Mouse (Mus musculus) ovary, postnatal 14 days (tissue): ENCODE results near the gene Olfr412.

Experiments used
- DNase-seq: peaks from one replicate; pipeline ENCODE4 v3.0.0; 2022; ENCODE audit warnings: low spot score

Olfr412 gene

GRCm38 (mm10) chr11:74361769-74362168, at the start of gene Olfr412:
Olfr412 (plus strand) TSS chr11:74362069.
- DNase-seq = no peak

- DNase-seq = no peak
These were observed 35.8 kb upstream of the Olfr412 start for GRCm38 (mm10) chr11:74326044-74326443.

DNA sequence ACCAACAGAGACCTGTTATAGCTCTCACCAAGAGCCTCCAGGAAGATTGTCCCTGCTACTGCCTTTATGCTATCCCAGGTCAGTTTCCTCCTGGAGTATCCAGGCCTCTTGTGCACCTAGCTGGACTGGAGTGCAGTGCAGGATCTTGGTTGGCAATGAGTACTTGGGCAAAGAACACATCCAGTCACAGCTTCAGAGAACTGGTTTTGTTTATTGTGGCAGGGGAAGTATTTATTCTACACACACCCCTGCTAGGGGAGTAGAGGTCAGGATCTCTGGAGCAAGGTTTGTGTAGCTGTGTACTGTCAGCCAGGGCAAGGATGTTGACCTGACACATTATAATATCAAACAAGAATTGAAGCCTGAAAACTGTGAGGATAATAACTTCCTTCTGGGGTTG, 33.1 kb upstream of the Olfr412 start:
- no peak for DNase-seq

DNA sequence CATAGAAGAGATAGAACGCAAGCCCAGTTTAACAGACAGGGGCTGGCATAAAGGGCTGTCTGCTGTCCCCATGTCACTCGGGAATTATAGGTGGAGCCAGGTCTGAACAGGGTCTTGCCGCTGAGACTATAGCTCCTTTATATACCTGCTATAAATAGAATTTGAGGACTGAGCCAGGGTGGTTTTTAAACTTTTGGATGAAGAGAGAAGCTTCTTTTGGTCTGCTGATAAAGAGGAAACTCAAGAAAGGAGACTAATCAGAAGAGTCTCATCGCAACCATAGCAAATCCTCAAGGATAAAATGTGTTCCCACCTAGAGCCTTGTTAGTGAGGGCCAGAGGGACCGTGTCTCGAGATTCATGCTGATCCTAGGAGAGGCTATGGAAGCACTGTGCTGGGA, 23.9 kb upstream of the Olfr412 start, which contains the start of gene Olfr410:
Olfr410 (minus strand) TSS at position 101 of the 400 bp plus-strand sequence.
- no peak for DNase-seq

DNA sequence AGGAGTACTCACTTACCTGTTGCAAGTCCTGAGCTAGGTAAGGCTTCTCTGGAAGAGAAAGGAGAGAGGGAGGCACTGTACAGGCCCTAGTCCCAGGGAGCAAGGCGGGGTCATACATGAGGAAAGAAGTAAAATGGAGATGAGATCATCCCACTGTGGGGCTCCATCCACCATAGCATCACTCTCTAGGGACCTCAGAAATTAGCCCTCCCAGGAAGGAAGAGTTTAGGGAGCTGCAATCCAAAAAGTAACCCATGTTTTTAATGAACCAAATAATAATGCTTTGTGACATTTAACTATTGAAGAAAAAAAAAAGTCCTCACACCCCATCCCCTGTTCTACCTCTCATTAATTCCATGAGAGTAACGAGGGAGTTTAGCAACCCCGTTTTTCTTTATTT, 9.3 kb upstream of the Olfr412 start, which contains the start of gene Olfr411:
Olfr411 (minus strand) TSS at position 101 of the 400 bp plus-strand sequence.
- no peak for DNase-seq

GRCm38 (mm10) chr11:74371393-74372100, 9.7 kb downstream of the Olfr412 start:
- peak; percentile 80 for DNase-seq

DNA sequence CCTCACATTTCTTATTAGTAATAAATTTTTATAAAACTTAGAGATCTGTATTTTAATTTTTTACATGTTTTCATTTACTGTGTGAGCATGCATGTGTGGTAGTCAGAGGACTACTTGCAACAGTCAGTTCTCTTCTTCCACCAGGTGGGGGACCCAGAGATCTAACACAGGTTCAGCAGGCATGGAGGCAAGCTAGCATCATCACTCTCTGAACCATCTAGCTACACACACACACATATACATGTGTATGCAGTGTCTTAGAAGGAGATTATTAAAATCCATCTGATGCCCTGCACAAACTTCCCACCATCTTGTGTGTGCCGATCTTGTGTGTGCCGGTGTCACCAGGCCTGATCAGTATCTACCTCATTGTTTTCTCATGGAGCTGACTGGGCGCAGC, 15.0 kb downstream of the Olfr412 start:
- peak; percentile 40 for DNase-seq

- no peak for DNase-seq
These were observed 17.5 kb downstream of the Olfr412 start for GRCm38 (mm10) chr11:74379166-74379873.

GRCm38 (mm10) chr11:74385674-74386073, 23.8 kb downstream of the Olfr412 start:
- peak; percentile 26 for DNase-seq

GRCm38 (mm10) chr11:74387203-74387602, 25.3 kb downstream of the Olfr412 start:
- no peak for DNase-seq

DNA sequence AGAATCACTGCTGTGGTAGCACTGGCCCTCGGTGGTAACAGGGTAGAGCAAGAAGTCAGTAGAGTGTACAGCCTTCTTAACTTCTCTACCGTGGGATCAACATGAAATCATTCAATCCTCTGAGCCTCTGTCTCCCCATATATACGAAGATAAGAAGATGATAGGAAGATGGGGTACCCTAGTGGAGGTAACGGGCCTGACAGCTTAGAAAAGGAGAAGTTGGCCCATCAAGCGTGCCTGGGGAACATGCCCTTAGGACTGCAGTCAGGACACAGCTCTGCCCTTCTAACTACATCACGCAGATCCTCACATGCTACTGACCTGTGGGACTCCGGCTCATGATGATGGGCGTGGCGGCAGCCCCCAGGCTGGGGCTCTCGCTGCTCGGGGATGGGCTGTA, 30.0 kb downstream of the Olfr412 start:
- no peak for DNase-seq

- no peak for DNase-seq
These were observed 31.0 kb downstream of the Olfr412 start for GRCm38 (mm10) chr11:74392903-74393302.

GRCm38 (mm10) chr11:74393489-74393888, 31.6 kb downstream of the Olfr412 start:
- no peak for DNase-seq

DNA sequence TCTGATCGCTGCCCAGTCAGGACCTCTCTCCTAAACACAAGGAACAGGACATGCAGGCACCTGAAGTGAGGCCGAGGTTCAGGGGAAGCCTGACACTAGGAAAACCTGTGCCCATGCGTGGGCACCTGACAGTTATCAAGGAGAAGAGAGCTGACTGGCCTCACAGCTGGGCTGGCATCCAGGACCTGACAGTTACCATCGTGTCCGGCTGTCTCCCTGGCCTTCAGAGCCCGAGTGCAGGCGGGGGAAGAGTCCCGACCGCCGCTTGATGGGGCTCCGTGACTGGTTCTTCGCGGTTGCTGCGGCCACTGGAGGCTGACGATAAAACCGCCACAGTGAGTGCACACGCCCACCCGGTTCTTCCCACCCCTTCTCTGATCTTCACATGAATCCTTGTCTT, 33.7 kb downstream of the Olfr412 start:
- DNase-seq = no peak

GRCm38 (mm10) chr11:74402126-74402525, 40.3 kb downstream of the Olfr412 start:
- no peak for DNase-seq

GRCm38 (mm10) chr11:74404216-74404615, 42.3 kb downstream of the Olfr412 start:
- DNase-seq = no peak

GRCm38 (mm10) chr11:74405201-74405600, 43.3 kb downstream of the Olfr412 start:
- DNase-seq = no peak

DNA sequence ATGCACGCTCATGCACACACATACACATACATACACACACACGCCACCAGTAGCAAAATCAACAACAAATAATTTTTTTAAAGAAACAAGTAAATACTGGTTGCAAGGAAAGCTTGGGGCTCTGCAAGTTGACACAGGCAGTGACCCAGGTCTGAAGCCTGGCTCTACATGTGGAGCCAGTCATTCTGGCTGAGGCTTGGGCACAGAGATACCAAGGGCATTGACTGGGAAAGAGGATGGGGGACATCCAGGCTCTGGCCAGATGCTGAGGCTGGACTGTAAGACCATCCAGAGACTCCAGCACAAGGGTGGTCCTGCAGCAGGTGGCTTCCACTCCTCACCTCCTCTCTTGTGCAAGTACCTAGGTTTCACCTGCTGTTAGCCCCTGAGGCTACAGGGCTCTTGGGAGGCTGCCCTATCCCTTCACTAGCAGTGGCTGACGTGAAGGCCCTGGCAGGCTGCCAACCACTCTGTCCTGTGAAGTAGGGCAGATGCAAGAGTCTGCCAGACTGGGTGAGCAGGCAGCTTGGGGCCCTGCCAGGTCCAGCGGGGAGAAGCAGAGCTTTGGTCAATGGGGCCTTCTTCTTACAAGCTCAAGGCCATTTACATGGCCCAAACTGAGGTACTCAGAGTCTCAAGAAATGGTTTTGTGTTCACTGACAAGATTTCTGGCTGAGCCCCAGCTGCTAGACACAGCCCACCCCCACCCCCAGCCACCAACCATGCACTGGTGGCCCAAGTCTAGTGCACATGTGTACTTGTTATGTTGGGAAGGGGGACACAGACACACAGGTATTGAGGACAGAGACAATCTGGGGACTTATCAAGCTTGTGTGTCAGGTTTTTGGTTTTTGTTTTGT, 46.9 kb downstream of the Olfr412 start:
- peak; percentile 82 for DNase-seq

GRCm38 (mm10) chr11:74409447-74409754, 47.5 kb downstream of the Olfr412 start:
- DNase-seq = no peak

DNA sequence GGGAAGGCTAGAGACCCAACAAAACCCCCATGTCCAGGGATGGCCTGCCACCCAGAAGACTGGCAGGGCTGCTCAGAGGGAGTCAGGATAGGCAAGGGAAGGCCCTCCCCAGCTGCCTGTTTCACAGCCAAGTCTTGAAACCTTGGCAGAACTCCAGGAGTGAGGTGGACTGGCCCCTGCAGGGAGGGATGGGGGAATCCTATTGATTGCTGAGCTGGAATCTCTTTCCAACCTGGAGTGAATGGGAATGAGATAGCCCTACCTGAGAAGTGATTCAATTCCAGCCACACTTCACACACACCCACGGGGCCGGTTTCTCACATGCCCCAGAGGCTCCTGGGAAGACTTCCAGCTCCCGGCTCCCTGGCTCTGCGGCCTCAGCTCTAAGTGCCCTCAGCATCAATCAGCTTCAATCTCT, 47.9 kb downstream of the Olfr412 start:
- DNase-seq = peak; percentile 58

DNA sequence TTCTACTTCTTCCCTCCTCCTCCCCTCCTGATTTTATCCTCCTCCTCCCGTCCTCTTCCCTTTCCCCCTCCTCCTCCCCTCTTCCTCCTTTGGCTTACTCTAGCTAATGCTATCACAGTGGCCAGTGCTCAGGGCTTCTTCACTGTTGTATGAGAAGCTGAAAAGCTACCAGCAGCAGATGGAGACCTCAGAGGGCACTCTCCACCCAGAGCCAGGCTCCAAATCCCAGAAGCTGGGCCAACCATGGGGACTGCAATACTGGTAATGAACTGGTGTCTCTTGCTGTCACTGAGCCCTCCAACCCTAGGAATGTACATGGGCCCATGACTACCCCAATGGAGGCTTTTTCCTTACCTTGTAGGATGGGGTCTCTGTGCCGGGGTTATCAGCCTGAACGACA, 50.1 kb downstream of the Olfr412 start:
- no peak for DNase-seq

DNA sequence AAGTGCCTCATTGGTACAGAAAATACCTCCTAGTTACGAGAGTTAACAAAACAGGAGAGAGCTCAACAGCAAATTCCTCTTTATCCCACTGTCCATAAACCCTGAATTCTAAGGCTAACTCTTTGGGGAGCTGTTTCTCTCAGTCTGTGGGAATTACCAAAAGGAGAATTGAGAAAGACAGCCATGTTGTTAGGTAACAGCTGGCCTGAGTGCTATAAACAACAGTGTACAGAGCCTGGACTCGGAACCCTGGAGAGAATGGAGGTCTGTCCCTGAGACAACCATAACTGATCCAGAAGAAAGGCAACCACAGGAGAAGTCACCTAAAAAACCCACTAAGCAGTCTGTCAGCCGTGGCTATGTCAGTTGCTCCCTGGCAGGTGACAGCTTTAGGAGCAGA, 50.6 kb downstream of the Olfr412 start:
- DNase-seq = no peak
